Mouse (Mus musculus) layer of hippocampus, adult 9-10 months (tissue): ENCODE results near the gene Lrrd1.
"Not testable (repeated sequence)": the region's sequence is repeated elsewhere in the genome, so short reads cannot be mapped to it uniquely, and the experiment has no call there.

Source experiments
- DNase-seq: peaks from one replicate; pipeline ENCODE4 v3.0.0; 2022; ENCODE audit warnings: low spot score

The Lrrd1 gene

GRCm38 (mm10) chr5:3845026-3845425 lies at the start of gene Lrrd1:
Gene Lrrd1 (plus strand): TSS chr5:3845173.
- no peak for DNase-seq

GRCm38 (mm10) chr5:3797101-3797500 lies 47.9 kb upstream of the Lrrd1 start:
- not testable (repeated sequence) for DNase-seq

- not testable (repeated sequence) for DNase-seq
Measured at GRCm38 (mm10) chr5:3798656-3799055, 46.3 kb upstream of the Lrrd1 start.

GRCm38 (mm10) chr5:3800041-3800440 lies 44.9 kb upstream of the Lrrd1 start:
- no peak for DNase-seq

- no peak for DNase-seq
Measured at GRCm38 (mm10) chr5:3800881-3801280, 44.1 kb upstream of the Lrrd1 start.

GRCm38 (mm10) chr5:3801672-3802432 lies 43.1 kb upstream of the Lrrd1 start:
- peak; percentile 3 for DNase-seq

- peak; percentile 55 for DNase-seq
Measured at GRCm38 (mm10) chr5:3802433-3803291, 42.3 kb upstream of the Lrrd1 start, which contains the start of the genes Ankib1 and Krit1. Gene Ankib1 (minus strand): TSS chr5:3802925. Gene Krit1 (plus strand): TSS chr5:3803184.

- peak; percentile 2 for DNase-seq
Measured at GRCm38 (mm10) chr5:3803292-3804165, 41.4 kb upstream of the Lrrd1 start.

- no peak for DNase-seq
Measured at GRCm38 (mm10) chr5:3808472-3808871, 36.5 kb upstream of the Lrrd1 start.

GRCm38 (mm10) chr5:3834107-3834506 lies 10.9 kb upstream of the Lrrd1 start:
- DNase-seq, result no peak

GRCm38 (mm10) chr5:3870161-3870560 lies 25.2 kb downstream of the Lrrd1 start:
- no peak for DNase-seq

GRCm38 (mm10) chr5:3872348-3872747 lies 27.4 kb downstream of the Lrrd1 start:
- DNase-seq, result no peak

GRCm38 (mm10) chr5:3873485-3873884 lies 28.5 kb downstream of the Lrrd1 start:
- DNase-seq, result no peak

- not testable (repeated sequence) for DNase-seq
Measured at GRCm38 (mm10) chr5:3886862-3887261, 41.9 kb downstream of the Lrrd1 start.

GRCm38 (mm10) chr5:3889201-3889600 lies 44.2 kb downstream of the Lrrd1 start:
- no peak for DNase-seq

- peak; percentile 16 for DNase-seq
Measured at GRCm38 (mm10) chr5:3893459-3894293, 48.7 kb downstream of the Lrrd1 start, which contains the start of gene Mterf1a. Gene Mterf1a (minus strand): TSS chr5:3893933.

- not testable (repeated sequence) for DNase-seq
Measured at GRCm38 (mm10) chr5:3894294-3894619, 49.3 kb downstream of the Lrrd1 start.

GRCm38 (mm10) chr5:3905471-3905870 lies 60.5 kb downstream of the Lrrd1 start:
- DNase-seq, result no peak
